Mouse (Mus musculus) kidney, embryonic 15.5 days (tissue): Measurements from ENCODE around the gene Odf2. TPM values are rescaled to one million over a fixed set of nuclear protein-coding genes. Genes with fewer than 3 reads are reported as not detected.
A peak's percentile ranks its signal among the peaks of the same experiment; 100 is the strongest.

Source experiments
- ATAC-seq: fragments of 200-750 bp; cut with Nextera tagmentation; replicated peaks from 2 replicates; pipeline ENCODE4 v1.8.0; 2017; ENCODE audit warnings: moderate TSS enrichment; ENCODE audit not compliant: low FRiP score
- H3K27ac ChIP-seq: fragments of 300-500 bp; sonication (generic); 2 replicates; pipeline ENCODE4 v1.5.1; 2015; ENCODE audit warnings: mild to moderate bottlenecking, inconsistent platforms
- H3K27me3 ChIP-seq: fragments of 300-500 bp; sonication (generic); 2 replicates; pipeline ENCODE4 v1.6.1; 2015; ENCODE audit warnings: inconsistent platforms
- H3K36me3 ChIP-seq: fragments of 300-500 bp; sonication (generic); 2 replicates; pipeline ENCODE4 v1.6.1; 2015; ENCODE audit warnings: inconsistent platforms
- H3K4me1 ChIP-seq: fragments of 300-500 bp; sonication (generic); 2 replicates; pipeline ENCODE4 v1.6.1; 2015; ENCODE audit warnings: inconsistent platforms
- H3K4me2 ChIP-seq: fragments of 300-500 bp; sonication (generic); 2 replicates; pipeline ENCODE4 v1.6.1; 2015; ENCODE audit warnings: moderate library complexity, mild to moderate bottlenecking, inconsistent platforms
- H3K4me3 ChIP-seq: fragments of 300-500 bp; sonication (generic); replicated peaks from 2 replicates; pipeline ENCODE4 v1.5.1; 2015; ENCODE audit warnings: mild to moderate bottlenecking, inconsistent platforms
- H3K9ac ChIP-seq: fragments of 300-500 bp; sonication (generic); 2 replicates; pipeline ENCODE4 v1.6.1; 2015; ENCODE audit warnings: mild to moderate bottlenecking, inconsistent platforms
- H3K9me3 ChIP-seq: fragments of 300-500 bp; sonication (generic); replicated peaks from 2 replicates; pipeline ENCODE4 v1.6.1; 2016; ENCODE audit warnings: inconsistent platforms
- WGBS: fragments of 180-500 bp; shearing (Covaris S2); methylation state at CpG from one replicate; pipeline ENCODE4 v1.1.7; 2015; ENCODE audit warnings: mixed read lengths; 5-methylcytosine and 5-hydroxymethylcytosine counted together
- polyA plus RNA-seq: library from polyadenylated mRNA; unstranded; fragments of >200 nt; fragmentation: Nextera tagmentation; extraction: Ambion mirVana; gene quantifications from 2 replicates; pipeline ENCODE4 v1.2.1, GENCODE M21; 2015

Odf2 gene
- polyA plus RNA-seq, 1 experiment from 2014 or later, result 81.5 TPM

DNA sequence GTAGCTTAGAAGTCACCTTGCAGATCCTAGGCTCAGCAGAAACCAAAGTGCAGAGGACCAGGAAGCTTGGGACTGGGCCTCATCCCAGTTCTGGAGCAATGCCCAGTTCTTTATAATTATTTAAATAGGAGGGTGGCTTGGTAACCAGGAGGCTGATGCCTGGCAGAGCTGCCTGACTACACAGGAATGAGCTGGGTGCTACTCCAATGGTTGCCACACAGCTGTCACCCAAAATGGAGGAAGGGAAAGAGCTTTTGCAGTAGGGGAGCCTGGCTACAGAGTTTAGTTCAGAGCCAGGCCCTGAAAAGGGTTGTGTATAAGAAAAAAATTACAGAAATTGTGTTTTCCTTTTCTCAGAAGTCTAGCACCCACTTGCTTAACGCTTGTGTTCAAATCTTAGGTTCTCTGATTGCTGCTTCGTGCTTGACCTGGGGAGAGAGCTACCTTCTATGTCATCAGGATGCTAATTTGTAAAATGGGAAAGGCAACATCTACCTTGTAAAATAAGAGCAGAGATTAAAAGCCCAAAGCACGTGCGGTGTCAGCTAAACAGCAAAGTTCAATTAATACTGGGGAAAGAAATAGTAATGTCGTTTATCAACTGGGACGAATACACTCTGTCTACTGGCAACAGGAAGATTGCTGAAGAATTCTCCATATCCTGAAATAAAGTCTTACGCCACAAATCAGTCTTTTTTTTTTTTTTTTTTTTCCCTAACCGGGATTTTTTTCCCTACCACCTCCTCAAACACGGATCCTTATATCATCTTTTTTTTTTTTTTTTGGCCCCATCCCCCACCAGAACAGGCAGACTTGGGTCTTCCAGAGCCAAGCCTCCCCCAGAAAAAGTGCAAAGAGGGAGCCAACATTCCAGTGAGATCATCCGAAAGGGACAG lies 75.6 kb downstream of the Odf2 start:
- no peaks in the 10 kb centered on the region for H3K27me3 ChIP-seq
- WGBS, result 14% methylated on average over 10 of the region's 10 CpGs
- H3K27ac ChIP-seq, result peak overlapping the region; percentile 93
- H3K4me2 ChIP-seq, result peak overlapping the region; percentile 67
- H3K9ac ChIP-seq, result peak overlapping the region; percentile 99
- H3K9me3 ChIP-seq, result no peaks in the 10 kb centered on the region
- no peak for ATAC-seq
- H3K4me1 ChIP-seq, result peaks cover 45% of the 10 kb centered on the region
- H3K4me3 ChIP-seq, result peak overlapping the region; percentile 97
- H3K36me3 ChIP-seq, result peaks cover 22% of the 10 kb centered on the region

DNA sequence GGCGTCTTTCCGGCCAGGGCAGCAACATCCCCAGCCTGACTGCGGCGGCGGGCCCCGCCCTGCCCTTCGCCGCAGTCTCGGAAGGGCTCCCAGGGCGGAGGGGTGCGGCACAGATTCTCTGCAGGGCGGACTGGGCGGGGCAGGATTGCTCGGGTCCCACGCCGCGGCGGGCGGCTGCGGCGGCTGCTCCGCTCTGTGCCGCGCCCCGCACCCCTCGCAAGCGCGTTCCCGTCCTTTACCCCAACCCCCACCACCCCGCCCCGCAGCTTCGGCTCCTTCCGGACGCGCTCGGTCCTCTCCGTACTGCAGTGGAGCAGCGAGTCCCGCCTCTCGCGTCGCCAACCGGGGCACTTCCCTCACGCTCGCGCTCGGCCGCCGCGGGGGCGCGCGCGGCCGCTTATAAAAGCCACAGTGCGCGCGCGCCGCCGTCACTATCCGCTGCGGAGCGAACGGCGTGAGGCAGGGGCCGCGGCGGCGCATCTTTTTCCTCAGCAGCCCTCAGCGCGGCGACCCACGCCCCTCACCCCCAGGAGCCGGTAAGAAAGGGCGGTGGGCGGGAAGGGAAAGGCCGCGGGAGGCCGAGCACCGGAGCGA lies 76.3 kb downstream of the Odf2 start, which contains the start of gene Sptan1:
Sptan1 (plus strand) TSS at position 311 of the 594 bp plus-strand sequence.
- peak; percentile 99 for ATAC-seq
- H3K4me2 ChIP-seq, result peak within 1 kb of the TSS; percentile 67
- peak within 1 kb of the TSS; percentile 99 for H3K9ac ChIP-seq
- WGBS, result under 1% methylated on average over 79 of the region's 82 CpGs
- peaks cover 22% of the 10 kb centered on the region for H3K36me3 ChIP-seq
- H3K9me3 ChIP-seq, result no peaks in the 10 kb centered on the region
- peaks cover 49% of the 10 kb centered on the region for H3K4me1 ChIP-seq
- no peaks in the 10 kb centered on the region for H3K27me3 ChIP-seq
- peak within 1 kb of the TSS; percentile 97 for H3K4me3 ChIP-seq
- peak within 1 kb of the TSS; percentile 93 for H3K27ac ChIP-seq

DNA sequence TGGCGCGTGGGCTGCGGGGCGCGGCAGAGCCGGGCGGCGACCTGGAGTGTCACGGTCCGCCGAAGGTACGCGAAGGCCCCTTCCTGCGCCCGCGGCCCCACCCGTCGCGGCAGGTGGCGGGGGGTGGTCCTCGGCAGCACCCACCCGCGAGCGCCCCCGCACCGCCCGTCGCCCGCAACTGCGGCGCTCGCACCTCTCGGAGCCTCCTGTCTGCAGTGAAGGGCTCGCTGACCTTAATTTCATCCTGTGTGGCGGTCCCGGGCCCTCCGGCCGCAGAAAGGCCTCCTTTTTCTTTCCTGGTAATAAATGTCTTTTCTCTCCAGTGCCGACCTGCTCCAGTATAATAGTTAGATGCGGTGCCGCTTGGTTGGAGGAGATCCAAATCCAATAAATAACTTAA lies 76.9 kb downstream of the Odf2 start:
- peak; percentile 15; the same call in 1 of the 2 replicates for ATAC-seq
- Histone ChIP-seq H3K9me3 (no peaks in the 10 kb centered on the region), H3K27me3 (no peaks in the 10 kb centered on the region), H3K4me1 (peaks cover 53% of the 10 kb centered on the region), H3K9ac (peak overlapping the region; percentile 99), H3K4me3 (peak overlapping the region; percentile 97), H3K27ac (peak overlapping the region; percentile 93), H3K4me2 (peak overlapping the region; percentile 67), H3K36me3 (peaks cover 24% of the 10 kb centered on the region)
- WGBS, result under 1% methylated on average over 41 of the region's 41 CpGs

DNA sequence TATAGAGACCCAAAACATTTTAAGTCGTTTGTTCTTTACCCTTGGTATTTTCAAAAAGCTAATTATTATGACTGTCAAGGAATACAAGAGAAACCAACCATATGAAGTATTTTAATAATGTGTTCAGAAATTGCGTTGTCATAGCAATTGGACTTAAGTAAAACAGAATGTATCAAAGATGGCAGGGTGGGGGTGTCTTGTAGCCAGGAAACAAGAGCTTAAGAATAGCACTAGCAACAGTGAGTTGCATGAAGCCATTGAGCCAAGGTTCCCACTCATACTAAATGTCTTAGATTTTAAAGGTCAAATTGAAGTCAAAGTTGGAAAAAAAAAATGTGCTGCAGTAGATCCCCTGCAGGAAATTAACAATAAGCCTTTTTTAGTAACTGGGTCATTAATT lies 77.8 kb downstream of the Odf2 start:
- peaks cover 57% of the 10 kb centered on the region for H3K4me1 ChIP-seq
- ATAC-seq, result no peak
- peak overlapping the region; percentile 97 for H3K4me3 ChIP-seq
- H3K9ac ChIP-seq, result peak overlapping the region; percentile 99
- 68% methylated on average over 2 of the region's 2 CpGs for WGBS
- H3K4me2 ChIP-seq, result peak overlapping the region; percentile 67
- H3K27me3 ChIP-seq, result no peaks in the 10 kb centered on the region
- peak overlapping the region; percentile 20; the same call in 1 of the 2 replicates for H3K27ac ChIP-seq
- no peaks in the 10 kb centered on the region for H3K9me3 ChIP-seq
- peaks cover 24% of the 10 kb centered on the region for H3K36me3 ChIP-seq

DNA sequence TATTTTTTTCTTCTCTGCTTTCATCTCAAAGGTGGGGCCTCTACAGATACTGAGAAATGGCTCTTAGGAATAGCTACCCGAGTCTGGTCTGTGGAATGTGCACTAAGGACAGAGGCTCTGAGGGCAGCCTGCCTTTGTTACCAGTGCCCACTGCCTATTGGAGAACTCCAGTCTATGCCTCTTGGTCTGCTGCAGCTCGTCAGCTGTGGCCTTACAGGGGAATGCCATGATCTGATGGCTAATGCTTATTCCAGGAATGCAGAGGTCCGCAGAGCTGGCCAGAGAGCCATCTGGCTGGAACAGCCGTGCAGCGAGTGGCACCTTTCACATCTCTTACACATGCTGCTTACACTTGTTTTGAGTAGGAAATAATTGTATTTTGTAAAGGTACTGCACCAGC lies 78.7 kb downstream of the Odf2 start:
- peak overlapping the region; percentile 67 for H3K4me2 ChIP-seq
- H3K9me3 ChIP-seq, result no peaks in the 10 kb centered on the region
- 49% methylated on average over 5 of the region's 5 CpGs for WGBS
- no peaks in the 10 kb centered on the region for H3K27me3 ChIP-seq
- H3K27ac ChIP-seq, result no peak overlapping the region
- H3K4me1 ChIP-seq, result peaks cover 66% of the 10 kb centered on the region
- H3K4me3 ChIP-seq, result peak overlapping the region; percentile 97; the same call in 1 of the 2 replicates
- ATAC-seq, result no peak
- peak overlapping the region; percentile 12; the same call in 1 of the 2 replicates for H3K9ac ChIP-seq
- H3K36me3 ChIP-seq, result peaks cover 24% of the 10 kb centered on the region

DNA sequence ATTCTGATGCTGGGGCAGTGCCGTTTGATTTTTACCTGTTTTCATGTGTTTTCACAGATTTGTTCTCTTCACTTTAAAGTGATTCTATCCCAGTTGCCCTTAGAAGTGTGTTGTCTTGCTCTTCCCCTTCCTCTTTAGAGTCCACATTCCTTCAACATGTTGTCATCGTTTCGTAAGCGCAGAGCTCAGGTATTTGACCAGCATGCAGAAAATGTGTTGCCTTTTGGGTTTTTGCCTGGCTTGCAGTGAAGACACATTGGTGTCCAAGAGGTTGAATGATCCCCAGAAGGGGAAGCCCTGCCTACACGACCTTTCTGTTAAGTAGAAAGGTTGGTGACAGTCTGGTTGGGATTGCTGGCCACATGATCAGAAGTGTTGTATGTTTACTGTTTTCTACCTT lies 79.6 kb downstream of the Odf2 start:
- Histone ChIP-seq H3K27ac (no peak overlapping the region), H3K4me1 (peaks cover 66% of the 10 kb centered on the region), H3K9ac (no peak overlapping the region), H3K4me2 (no peak overlapping the region), H3K27me3 (no peaks in the 10 kb centered on the region), H3K4me3 (no peak overlapping the region), H3K9me3 (no peaks in the 10 kb centered on the region), H3K36me3 (peaks cover 24% of the 10 kb centered on the region)
- 65% methylated on average over 5 of the region's 5 CpGs for WGBS
- ATAC-seq, result no peak

DNA sequence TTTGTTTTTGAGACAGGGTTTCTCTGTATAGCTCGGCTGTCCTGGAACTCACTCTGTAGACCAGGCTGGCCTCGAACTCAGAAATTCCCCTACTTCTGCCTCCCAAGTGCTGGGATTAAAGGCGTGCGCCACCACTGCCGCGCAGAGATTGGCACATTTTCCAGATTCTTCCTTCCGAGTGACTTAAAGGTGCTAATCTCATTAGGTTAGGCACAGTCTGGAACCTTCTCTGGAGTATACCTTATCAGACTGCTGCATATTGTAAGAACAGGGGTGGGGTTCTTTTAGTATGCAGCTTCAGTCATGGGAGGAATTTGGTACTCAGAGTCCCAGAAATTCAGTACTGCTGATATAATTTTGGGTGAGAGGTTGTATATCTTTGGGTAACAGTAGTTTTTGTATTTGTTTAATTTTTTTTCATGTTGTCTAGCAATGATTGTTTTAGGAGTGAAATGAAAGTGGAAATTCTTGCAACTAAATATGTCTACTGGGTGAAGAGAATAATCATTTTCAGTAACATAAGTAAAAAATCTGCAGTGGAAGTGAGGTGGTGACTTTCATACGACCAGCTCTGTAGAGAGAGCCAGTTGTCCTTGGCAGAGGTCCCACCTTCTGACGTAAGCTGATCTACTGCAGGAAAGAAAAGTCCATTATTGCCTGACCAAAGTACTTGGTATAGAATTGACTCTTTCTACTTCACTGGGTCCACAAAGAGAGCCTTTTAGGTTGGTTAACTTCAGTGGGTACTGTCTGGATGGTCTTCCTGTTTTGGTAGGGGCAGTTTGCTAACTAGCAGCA lies 83.0 kb downstream of the Odf2 start:
- Histone ChIP-seq H3K27ac (peak overlapping the region; percentile 82), H3K4me3 (no peak overlapping the region)
- WGBS, result 72% methylated on average over 9 of the region's 9 CpGs

DNA sequence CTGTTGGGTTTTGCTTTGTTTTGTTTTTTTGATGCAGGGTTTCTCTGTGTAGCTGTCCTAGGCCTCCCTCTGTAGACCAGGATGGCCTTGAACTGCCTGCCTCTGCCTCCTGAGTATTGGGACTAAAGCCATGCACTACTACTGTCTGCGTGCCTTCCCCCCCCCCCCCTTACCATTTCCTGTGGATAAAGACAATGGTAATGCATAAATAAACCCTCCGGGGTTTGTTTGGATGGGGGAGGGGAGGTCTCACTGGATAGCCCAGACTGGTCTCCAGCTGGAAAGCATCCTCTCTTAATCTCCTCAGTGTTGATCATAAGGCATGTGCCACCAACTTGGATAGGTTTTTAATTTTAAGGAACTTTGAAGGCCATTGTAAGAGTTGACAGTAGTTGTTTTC lies 84.5 kb downstream of the Odf2 start:
- H3K27me3 ChIP-seq, result no peaks in the 10 kb centered on the region
- H3K9me3 ChIP-seq, result no peaks in the 10 kb centered on the region
- 0 out of 2 replicates have a peak overlapping the region, but pooled peaks have one; percentile 4 for H3K27ac ChIP-seq
- H3K36me3 ChIP-seq, result peaks cover 40% of the 10 kb centered on the region
- no peak overlapping the region for H3K4me3 ChIP-seq
- no peak overlapping the region for H3K9ac ChIP-seq
- H3K4me1 ChIP-seq, result peaks cover 35% of the 10 kb centered on the region
- peak; percentile 46; the same call in 1 of the 2 replicates for ATAC-seq
- 8% methylated on average over 2 of the region's 2 CpGs for WGBS
- H3K4me2 ChIP-seq, result no peak overlapping the region

More for the DNA sequence above, 83.0 kb downstream of the Odf2 start:
- peaks cover 49% of the 10 kb centered on the region for H3K4me1 ChIP-seq
- H3K4me2 ChIP-seq, result no peak overlapping the region
- no peaks in the 10 kb centered on the region for H3K9me3 ChIP-seq
- ATAC-seq, result no peak
- no peaks in the 10 kb centered on the region for H3K27me3 ChIP-seq
- H3K9ac ChIP-seq, result no peak overlapping the region
- H3K36me3 ChIP-seq, result peaks cover 39% of the 10 kb centered on the region

DNA sequence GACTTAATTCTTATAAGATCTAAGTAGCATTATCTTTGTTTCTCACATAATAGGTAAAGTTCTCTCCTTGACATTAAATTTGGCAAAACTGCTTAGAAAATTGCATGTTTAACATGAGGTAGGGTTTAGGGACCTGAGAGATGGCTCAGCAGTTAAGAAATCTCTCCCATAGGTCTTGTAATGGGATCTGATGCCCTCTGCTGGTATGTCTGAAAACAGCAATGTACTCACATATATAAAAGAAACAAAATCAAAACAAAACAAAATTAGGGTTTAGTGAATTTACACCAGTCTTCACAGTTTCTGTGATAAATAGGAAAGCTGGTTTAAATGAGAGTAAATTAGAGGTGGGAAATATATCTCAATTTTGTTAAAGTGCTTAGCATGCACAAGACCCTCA lies 88.3 kb downstream of the Odf2 start:
- no peaks in the 10 kb centered on the region for H3K27me3 ChIP-seq
- H3K36me3 ChIP-seq, result peaks cover 57% of the 10 kb centered on the region
- H3K4me3 ChIP-seq, result no peak overlapping the region
- no peak overlapping the region for H3K9ac ChIP-seq
- H3K4me1 ChIP-seq, result peaks cover 10% of the 10 kb centered on the region
- no peaks in the 10 kb centered on the region for H3K9me3 ChIP-seq
- ATAC-seq, result no peak
- H3K4me2 ChIP-seq, result no peak overlapping the region
- H3K27ac ChIP-seq, result no peak overlapping the region

DNA sequence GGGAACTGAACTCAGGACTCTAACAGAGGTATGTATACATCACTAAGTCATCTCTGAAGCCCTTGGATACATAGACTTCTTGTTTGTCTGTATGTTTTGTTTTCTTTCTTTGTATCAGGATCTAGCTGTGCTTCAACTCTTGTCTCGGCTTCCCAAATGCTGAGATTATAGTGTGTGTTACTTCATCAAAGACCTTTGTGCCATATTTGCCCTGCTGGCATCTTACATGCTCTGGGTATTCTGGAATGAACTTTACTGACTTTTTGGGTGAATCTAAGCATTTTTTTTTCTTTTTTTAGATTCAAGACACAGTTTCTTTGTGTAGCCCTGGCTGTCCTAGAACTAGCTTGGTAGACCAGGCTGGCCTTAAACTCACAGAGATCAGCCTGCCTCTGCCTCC lies 91.6 kb downstream of the Odf2 start:
- H3K4me3 ChIP-seq, result no peak overlapping the region
- WGBS, result 94% methylated on average over 1 of the region's 1 CpGs
- no peak for ATAC-seq
- H3K27me3 ChIP-seq, result no peaks in the 10 kb centered on the region
- no peaks in the 10 kb centered on the region for H3K4me1 ChIP-seq
- H3K9me3 ChIP-seq, result no peaks in the 10 kb centered on the region
- no peak overlapping the region for H3K4me2 ChIP-seq
- H3K9ac ChIP-seq, result no peak overlapping the region
- H3K27ac ChIP-seq, result no peak overlapping the region
- H3K36me3 ChIP-seq, result peaks cover 88% of the 10 kb centered on the region
